Mouse (Mus musculus) hindbrain, embryonic 12.5 days (tissue): ENCODE measurements at regions not wholly inside any gene's neighbourhood (a gene's known extent, or its start where the extent isn't known, plus 50 kb on each side); places are given as distances from the start of the nearest gene placed in this dataset.
A peak's percentile ranks its signal among the peaks of the same experiment; 100 is the strongest.

Source experiments
- ATAC-seq: fragments of 200-750 bp; cut with Nextera tagmentation; 2 replicates; pipeline ENCODE4 v1.8.0; 2017; ENCODE audit warnings: moderate TSS enrichment; ENCODE audit not compliant: low FRiP score
- H3K27ac ChIP-seq: fragments of 300-500 bp; sonication (generic); 2 replicates; pipeline ENCODE4 v1.5.1; 2016; ENCODE audit warnings: mild to moderate bottlenecking
- H3K27me3 ChIP-seq: fragments of 300-500 bp; sonication (generic); 2 replicates; pipeline ENCODE4 v1.6.1; 2016; ENCODE audit warnings: mild to moderate bottlenecking
- H3K36me3 ChIP-seq: fragments of 300-500 bp; sonication (generic); 2 replicates; pipeline ENCODE4 v1.6.1; 2016; ENCODE audit warnings: mild to moderate bottlenecking
- H3K4me1 ChIP-seq: fragments of 300-500 bp; sonication (generic); 2 replicates; pipeline ENCODE4 v1.6.1; 2016
- H3K4me2 ChIP-seq: fragments of 300-500 bp; sonication (generic); replicated peaks from 2 replicates; pipeline ENCODE4 v1.6.1; 2016; ENCODE audit warnings: mild to moderate bottlenecking
- H3K4me3 ChIP-seq: fragments of 300-500 bp; sonication (generic); 2 replicates; pipeline ENCODE4 v1.5.1; 2016; ENCODE audit warnings: mild to moderate bottlenecking
- H3K9ac ChIP-seq: fragments of 300-500 bp; sonication (generic); 2 replicates; pipeline ENCODE4 v1.6.1; 2016; ENCODE audit warnings: mild to moderate bottlenecking, moderate library complexity
- H3K9me3 ChIP-seq: fragments of 300-500 bp; sonication (generic); replicated peaks from 2 replicates; pipeline ENCODE4 v1.6.1; 2016; ENCODE audit warnings: mild to moderate bottlenecking
- WGBS: fragments of 180-500 bp; shearing (Covaris S2); methylation state at CpG from one replicate; pipeline ENCODE4 v1.1.7; 2016; 5-methylcytosine and 5-hydroxymethylcytosine counted together

DNA sequence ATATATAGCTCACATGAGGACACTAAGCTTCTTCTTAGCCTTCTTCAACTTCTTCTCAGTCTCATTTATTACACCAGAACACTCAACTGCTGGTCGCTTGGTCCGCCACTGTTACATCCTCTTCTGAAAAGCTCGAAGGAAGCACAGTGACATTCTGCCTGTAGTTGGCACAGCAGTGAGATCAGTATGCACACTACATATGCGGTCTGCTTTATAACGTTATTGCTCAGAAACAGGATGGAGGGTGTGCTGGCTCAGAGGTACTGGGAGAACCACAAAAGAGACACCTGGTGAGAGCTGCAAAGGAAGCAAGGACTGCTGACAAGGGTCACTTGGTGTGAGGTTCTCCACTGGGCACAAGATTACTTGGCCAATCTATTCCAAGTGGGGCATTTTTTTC, 179.5 kb downstream of the Ets1 start:
- Histone ChIP-seq H3K27me3 (no peaks in the 10 kb centered on the region), H3K4me3 (no peak overlapping the region), H3K27ac (no peak overlapping the region), H3K9ac (no peak overlapping the region), H3K36me3 (no peaks in the 10 kb centered on the region), H3K4me2 (no peak overlapping the region), H3K4me1 (no peaks in the 10 kb centered on the region), H3K9me3 (no peaks in the 10 kb centered on the region)
- 86% methylated on average over 5 of the region's 5 CpGs for WGBS
- no peak for ATAC-seq

DNA sequence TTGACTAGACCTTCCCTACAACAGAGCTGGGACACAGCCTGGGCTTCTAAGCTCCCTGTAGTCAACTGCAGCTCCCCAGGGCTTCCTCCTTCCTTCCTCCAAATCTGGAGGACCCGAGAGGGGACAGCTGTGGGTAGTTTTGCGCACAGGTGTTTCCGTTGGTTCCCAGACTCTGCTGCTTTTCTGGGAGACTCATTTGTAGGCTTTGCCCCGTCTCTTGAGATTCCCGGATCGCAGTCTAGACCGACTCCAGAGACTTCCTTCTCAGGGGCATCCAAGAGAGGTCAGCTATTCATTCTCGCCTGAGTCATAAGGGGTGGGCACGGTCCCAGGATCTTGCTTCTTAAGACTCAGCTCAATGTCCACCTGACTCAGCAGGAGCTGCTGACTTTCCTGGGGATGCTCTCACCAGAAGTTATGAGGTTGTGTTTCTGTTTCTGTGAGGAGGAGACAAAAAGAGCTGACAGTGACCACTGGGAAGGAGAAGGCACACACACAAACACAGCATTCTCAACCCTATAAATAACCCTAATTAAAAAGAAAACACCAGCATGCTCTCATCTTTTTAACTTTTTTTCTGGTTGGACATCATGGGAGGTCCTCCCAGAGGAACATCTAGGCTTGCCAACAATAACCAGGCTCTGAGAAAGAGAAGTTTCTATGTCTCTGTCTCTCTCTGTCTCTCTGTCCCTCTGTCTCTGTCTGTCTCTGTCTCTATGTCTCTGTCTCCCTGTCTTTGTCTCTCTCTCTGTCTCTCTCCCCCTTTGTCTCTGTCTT, 180.8 kb downstream of the Ets1 start:
- no peaks in the 10 kb centered on the region for H3K36me3 ChIP-seq
- ATAC-seq, result no peak

DNA sequence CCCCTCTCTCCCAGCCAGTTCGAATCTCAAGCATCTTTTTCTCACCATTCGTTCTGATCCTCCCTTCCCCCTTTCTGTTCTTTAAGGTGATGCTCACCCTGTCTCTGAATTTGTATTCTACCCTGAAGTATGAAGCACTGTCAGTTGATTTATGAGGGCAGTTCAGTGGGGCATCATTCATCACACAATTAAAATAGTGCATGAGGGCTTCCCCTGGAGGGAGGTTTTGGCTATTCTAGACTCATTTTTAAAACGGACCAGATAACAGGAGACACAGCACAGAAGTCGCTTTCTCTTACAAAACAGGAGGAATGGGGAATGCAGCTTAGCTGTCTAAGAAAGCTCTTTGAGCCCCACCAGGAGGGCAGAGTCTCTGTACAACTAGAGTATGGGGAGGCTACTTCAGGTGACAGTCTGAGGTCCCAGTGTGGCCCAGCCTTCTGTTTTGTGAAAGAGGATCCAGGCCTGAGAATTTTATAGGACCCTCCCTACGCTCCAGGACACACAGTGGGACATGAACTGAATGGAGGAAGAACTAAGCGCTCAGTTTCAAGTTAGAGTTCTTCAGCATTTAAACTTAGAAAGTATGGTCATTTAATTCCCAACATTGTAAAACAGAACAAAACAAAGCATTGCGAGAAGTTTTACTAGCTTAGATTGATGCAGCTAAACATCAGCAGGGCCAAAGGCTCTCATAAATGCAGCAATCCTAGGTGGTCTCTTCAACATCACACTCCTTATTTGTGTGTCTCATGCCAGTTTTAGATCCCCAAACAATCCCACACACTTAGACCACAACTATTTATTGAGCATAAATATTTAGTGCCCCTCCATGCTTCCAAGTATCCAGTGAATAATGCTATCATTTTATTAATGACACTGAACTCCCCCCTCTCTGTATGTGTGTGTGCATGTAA, 181.7 kb downstream of the Ets1 start:
- H3K4me2 ChIP-seq, result no peak overlapping the region
- no peaks in the 10 kb centered on the region for H3K27me3 ChIP-seq
- no peak overlapping the region for H3K4me3 ChIP-seq
- H3K9me3 ChIP-seq, result no peaks in the 10 kb centered on the region
- H3K27ac ChIP-seq, result no peak overlapping the region
- no peak for ATAC-seq
- WGBS, result 58% methylated on average over 7 of the region's 7 CpGs
- no peaks in the 10 kb centered on the region for H3K36me3 ChIP-seq
- H3K4me1 ChIP-seq, result no peaks in the 10 kb centered on the region
- no peak overlapping the region for H3K9ac ChIP-seq

More for the DNA sequence above, 180.8 kb downstream of the Ets1 start:
- Histone ChIP-seq H3K27ac (no peak overlapping the region), H3K4me3 (no peak overlapping the region), H3K4me1 (no peaks in the 10 kb centered on the region), H3K27me3 (no peaks in the 10 kb centered on the region), H3K9ac (no peak overlapping the region), H3K4me2 (no peak overlapping the region), H3K9me3 (no peaks in the 10 kb centered on the region)
- WGBS, result 79% methylated on average over 9 of the region's 9 CpGs

DNA sequence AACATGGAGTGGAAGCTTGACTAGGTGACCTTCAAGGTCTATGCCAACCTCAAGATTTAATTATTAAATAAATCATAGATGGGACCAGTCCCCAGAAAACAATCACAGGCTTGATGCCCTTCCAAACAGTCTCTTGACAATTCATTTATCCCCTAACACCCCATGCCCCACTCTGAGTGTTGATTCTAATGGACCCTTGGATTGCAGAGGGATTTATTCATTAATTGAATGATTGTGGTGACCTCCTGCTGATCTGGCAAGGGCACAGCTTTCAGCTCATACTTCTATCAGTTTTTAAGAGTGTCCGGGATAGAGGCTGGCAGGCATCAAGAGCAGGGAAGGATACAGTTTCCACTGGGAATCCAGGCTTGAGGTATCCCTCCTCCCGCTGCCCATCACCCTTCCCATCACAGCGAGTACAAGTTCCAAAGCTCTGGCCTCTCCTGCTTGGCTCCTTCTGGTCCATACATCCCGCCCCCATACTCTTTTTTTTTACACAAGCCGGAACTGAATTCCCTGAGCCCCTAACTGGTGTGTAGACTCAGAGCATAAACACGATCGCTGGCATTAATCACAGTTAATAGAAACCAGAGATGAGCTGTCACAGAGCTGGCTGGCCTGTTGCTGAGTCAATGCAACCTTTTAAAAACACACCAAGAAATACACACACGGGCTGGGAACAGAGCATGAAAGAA, 187.6 kb downstream of the Ets1 start:
- H3K4me3 ChIP-seq, result no peak overlapping the region
- H3K27me3 ChIP-seq, result no peaks in the 10 kb centered on the region
- no peak overlapping the region for H3K27ac ChIP-seq
- no peaks in the 10 kb centered on the region for H3K9me3 ChIP-seq
- H3K4me1 ChIP-seq, result peaks cover 6% of the 10 kb centered on the region; the same call in 1 of the 2 replicates
- H3K4me2 ChIP-seq, result no peak overlapping the region
- 45% methylated on average over 8 of the region's 8 CpGs for WGBS
- no peak for ATAC-seq
- H3K36me3 ChIP-seq, result no peaks in the 10 kb centered on the region
- no peak overlapping the region for H3K9ac ChIP-seq

DNA sequence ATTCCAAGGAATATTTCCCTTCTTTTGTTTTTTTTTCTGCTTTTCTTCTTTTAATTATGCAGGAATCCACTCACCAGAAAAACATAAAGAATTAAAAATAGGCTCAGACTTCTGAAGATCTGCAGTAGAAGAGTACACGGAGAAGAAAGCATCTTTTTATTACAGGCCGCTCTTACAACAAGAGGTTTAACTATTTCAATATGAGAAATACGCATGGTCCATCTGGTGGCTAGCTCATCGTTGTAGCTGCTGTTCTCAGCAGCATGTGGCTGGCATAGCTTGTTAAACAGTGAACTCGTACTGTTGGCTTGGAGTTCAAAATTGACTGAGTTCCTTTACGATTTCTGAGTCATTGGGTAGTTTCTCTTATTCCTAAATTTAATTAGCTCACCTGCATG, 188.1 kb downstream of the Ets1 start:
- no peaks in the 10 kb centered on the region for H3K27me3 ChIP-seq
- H3K27ac ChIP-seq, result no peak overlapping the region
- H3K9me3 ChIP-seq, result no peaks in the 10 kb centered on the region
- no peaks in the 10 kb centered on the region for H3K36me3 ChIP-seq
- no peak overlapping the region for H3K4me2 ChIP-seq
- peaks cover 6% of the 10 kb centered on the region; the same call in 1 of the 2 replicates for H3K4me1 ChIP-seq
- H3K9ac ChIP-seq, result no peak overlapping the region
- no peak overlapping the region for H3K4me3 ChIP-seq
- no peak for ATAC-seq
- WGBS, result 62% methylated on average over 6 of the region's 6 CpGs

DNA sequence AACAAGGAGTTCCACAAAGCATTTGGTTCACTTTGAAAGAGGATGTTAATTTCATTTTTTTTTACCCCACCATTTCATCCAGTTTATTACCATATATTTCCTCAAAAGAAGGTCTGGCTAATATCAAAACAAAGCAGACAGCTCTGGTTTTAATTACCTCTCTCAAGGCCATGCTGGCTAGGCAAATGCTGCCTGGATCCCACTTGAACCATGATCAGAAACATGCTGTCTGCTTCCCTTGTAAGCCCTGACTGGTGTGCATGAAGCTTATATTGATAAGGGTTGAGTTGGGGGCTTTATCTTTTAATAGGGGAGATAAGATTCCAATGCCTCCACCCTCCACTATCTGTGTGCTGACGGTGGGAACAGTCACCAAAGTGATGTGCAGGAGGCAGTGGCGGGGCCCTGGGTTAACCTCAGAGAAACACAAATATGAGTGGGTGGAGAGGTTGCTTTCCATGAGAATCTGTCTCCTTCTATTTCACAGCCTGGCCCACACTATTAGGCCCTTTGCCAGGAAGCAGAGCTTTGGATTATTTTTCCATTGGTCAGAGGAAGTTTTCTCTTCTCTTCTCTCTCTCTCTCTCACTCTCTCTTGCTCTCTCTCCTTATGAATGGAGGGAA, 194.4 kb downstream of the Ets1 start:
- 39% methylated on average over 2 of the region's 2 CpGs for WGBS
- Histone ChIP-seq H3K36me3 (no peaks in the 10 kb centered on the region), H3K27ac (no peak overlapping the region), H3K9me3 (no peaks in the 10 kb centered on the region), H3K4me3 (no peak overlapping the region), H3K9ac (no peak overlapping the region), H3K4me1 (peaks cover 7% of the 10 kb centered on the region; the same call in 1 of the 2 replicates), H3K4me2 (no peak overlapping the region), H3K27me3 (no peaks in the 10 kb centered on the region)
- no peak for ATAC-seq

DNA sequence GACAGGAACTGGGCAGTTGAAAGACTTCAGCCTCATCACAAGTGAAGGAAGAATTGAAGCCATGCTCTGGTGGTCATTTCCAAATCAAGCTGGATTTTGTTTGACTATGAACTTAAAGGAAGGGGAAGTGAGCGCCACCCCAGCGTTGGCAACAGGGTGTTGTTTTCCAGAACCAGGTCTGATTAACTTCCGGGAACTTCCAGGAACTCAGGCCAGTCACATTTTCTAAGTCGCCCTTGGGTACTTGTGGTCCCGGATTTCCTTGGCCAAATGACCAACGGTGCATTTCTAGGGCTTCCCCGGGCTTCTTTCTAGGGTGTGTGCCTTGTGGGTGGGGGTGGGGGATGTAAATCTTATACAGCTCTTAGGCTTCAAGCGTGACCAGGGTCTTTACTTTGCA, 197.4 kb downstream of the Ets1 start:
- no peak overlapping the region for H3K9ac ChIP-seq
- 86% methylated on average over 8 of the region's 8 CpGs for WGBS
- ATAC-seq, result no peak
- no peak overlapping the region for H3K27ac ChIP-seq
- H3K4me3 ChIP-seq, result no peak overlapping the region
- H3K9me3 ChIP-seq, result no peaks in the 10 kb centered on the region
- peaks cover 12% of the 10 kb centered on the region; the same call in 1 of the 2 replicates for H3K4me1 ChIP-seq
- no peak overlapping the region for H3K4me2 ChIP-seq
- no peaks in the 10 kb centered on the region for H3K36me3 ChIP-seq
- H3K27me3 ChIP-seq, result no peaks in the 10 kb centered on the region

DNA sequence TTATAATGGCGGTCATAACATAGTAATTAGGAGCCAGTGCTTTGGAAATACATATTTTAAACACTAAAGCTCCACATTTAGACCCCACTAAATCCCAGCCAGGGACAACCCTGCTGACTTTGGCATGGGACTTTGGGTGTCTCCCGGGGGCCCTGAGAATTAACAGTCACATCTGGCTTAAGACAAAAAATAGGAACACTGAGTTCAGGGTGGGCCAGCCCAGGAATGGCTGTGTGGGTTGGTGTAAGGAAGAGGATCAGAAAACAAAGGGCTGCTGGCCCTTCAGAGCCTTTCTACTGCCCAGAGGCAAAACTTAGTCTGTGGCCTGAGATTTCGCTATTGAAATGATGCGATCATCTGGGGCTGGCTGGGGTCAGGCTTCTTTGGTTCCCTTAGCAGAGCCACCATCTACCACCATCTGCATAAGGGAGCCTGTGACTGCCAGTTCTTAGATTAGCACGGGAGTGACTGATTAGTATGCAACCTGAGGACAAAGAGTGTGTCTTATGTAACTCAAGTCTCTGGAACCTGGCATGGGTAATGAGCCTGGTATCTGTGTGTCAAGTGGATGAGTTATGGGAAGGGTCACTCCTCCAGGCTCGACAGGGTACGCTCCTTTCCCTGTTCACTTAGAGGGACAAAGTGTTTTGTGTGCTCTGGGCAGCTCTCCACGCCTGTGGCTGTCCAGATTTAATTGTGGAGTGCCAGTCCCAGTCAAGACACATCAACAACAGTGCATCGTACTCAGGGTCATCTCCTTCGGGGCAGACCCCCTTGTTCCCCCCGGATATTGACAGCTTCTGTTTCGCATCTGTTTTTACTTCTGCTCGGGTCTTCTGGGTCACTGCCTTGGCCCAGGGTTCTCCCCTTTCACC, 199.0 kb downstream of the Ets1 start:
- Histone ChIP-seq H3K9ac (no peak overlapping the region), H3K27me3 (no peaks in the 10 kb centered on the region), H3K4me3 (no peak overlapping the region), H3K4me2 (no peak overlapping the region), H3K36me3 (no peaks in the 10 kb centered on the region), H3K4me1 (peaks cover 12% of the 10 kb centered on the region; the same call in 1 of the 2 replicates), H3K27ac (no peak overlapping the region), H3K9me3 (no peaks in the 10 kb centered on the region)
- ATAC-seq, result 0 out of 2 replicates have a peak, but pooled peaks have one; percentile 8
- 22% methylated on average over 13 of the region's 13 CpGs for WGBS

DNA sequence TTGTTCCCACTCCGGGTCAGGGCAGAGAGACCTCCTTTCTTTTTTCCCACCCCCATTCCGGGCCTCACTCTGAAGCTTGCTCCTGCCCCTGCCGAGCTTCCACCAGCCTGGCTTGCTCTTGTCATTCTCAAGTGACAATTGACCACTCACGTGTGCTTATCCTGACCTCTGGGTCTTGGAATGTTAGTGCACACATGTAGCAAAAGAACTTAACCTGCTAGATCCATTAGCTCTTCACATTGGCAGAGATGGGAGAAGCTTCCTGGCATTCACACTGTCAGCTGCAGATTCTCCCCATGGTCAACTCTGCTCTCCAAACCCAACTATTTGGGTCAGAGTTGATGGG, 199.6 kb downstream of the Ets1 start:
- H3K36me3 ChIP-seq, result no peaks in the 10 kb centered on the region
- WGBS, result 7% methylated on average over 4 of the region's 4 CpGs

DNA sequence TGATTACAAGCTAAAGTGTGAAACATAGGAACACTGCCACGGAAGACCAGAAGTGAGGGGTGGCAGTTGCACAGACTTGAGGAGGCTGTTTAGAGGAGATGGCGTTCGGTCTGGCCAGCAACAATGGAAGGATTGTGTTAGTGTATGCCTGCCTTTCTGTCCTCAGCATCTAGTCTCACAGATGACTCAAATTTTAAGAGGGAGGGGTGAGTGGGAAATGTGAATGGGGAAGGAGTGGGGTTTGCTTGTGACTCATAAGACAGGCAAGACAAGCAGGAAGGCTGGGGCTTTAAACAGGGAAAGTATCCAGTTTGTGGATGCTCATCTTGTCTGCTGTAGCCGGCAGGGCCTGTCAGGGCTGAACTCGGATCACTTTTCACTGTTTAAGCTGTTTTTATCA, 200.3 kb downstream of the Ets1 start:
- Histone ChIP-seq H3K4me3 (no peak overlapping the region), H3K4me1 (peaks cover 12% of the 10 kb centered on the region; the same call in 1 of the 2 replicates), H3K36me3 (no peaks in the 10 kb centered on the region), H3K27ac (no peak overlapping the region), H3K27me3 (no peaks in the 10 kb centered on the region), H3K4me2 (no peak overlapping the region), H3K9me3 (no peaks in the 10 kb centered on the region), H3K9ac (no peak overlapping the region)
- no peak for ATAC-seq
- 44% methylated on average over 5 of the region's 5 CpGs for WGBS

More for the DNA sequence above, 199.6 kb downstream of the Ets1 start:
- H3K4me3 ChIP-seq, result no peak overlapping the region
- H3K4me1 ChIP-seq, result peaks cover 12% of the 10 kb centered on the region; the same call in 1 of the 2 replicates
- ATAC-seq, result no peak
- H3K27me3 ChIP-seq, result no peaks in the 10 kb centered on the region
- no peak overlapping the region for H3K9ac ChIP-seq
- no peaks in the 10 kb centered on the region for H3K9me3 ChIP-seq
- H3K27ac ChIP-seq, result no peak overlapping the region
- H3K4me2 ChIP-seq, result no peak overlapping the region

DNA sequence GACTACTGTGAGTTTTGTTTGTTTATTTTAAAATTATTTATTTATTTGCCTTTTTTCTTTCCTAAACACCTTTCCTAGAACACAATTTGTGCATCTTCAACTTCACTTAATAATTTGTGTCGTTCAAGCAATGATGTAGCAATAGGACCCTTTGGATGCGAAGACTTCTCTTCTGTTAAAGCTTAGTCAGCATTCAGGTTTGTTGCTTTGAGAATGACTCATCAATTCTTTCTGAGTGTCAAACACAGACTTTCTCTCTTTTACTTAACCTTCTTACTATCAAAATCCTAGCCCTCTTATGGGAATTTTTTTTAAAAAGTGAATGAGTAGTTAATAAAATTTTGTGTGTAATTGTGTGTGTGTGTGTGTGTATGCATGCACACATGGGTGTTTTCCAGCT, 211.3 kb downstream of the Ets1 start:
- Histone ChIP-seq H3K4me3 (no peak overlapping the region), H3K36me3 (no peaks in the 10 kb centered on the region), H3K4me1 (no peaks in the 10 kb centered on the region), H3K27me3 (no peaks in the 10 kb centered on the region), H3K9ac (no peak overlapping the region), H3K4me2 (no peak overlapping the region), H3K27ac (no peak overlapping the region), H3K9me3 (no peaks in the 10 kb centered on the region)
- WGBS, result 92% methylated on average over 2 of the region's 2 CpGs
- ATAC-seq, result no peak
